ENCODE assay signal across 8 mouse cellular contexts in the genomic region with DNA sequence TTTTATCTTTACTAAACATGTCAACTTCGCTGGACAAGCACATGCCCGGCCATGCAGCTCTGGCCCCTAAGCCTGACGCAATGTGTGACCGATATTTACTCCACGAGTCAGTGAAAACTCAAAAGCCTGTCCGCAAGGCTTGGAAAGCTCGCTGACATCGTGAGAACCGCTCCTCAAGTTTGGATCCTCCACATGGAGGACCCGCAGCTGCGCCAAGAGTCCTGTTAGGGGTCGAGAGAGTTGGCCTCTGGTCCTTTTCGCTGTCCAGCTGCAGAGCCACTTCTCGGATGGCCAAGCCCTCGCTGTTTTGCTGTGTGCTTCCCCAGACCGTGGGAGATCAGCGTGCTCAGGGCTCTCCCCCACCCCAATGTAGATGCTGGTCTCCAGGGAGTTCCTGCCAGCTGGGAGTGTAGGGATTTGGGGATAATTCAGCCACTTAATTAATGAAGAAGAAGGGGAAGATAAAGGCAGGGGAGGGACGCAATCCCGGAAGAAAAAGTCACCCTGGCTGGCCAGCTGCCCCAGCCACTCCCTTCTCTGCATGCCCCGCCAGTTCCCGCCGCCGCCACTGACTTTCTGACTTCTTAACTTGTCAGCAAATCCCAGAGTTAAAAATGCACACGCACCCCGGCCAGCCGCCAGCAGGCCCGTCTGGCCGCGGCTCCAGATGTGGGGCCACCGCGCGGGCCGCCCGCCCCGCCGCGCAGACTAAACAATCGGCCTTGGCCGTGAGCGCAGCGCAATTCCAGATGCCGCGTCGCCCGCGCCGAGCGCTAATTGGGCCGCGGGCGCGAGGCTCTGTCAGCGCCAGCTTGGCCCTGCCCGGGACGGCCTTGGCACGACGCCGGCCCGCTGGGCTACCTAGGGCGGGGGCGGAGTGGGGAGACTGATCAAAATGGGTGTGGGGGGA. TPM values are rescaled to one million over a fixed set of nuclear protein-coding genes. Genes with fewer than 3 reads are reported as not detected.
DNase-seq lines count a peak whose midpoint lies in the region; ATAC-seq and TF ChIP-seq lines count a peak whose summit lies in the region.

No protein-coding gene starts in this region.

- ATAC-seq in forebrain, embryonic 12.5 days (ENCODE audit: low FRiP score), result peak; percentile 59

- no peaks in the 10 kb centered on the region for H3K79me3 ChIP-seq in C2C12 (ENCODE audit: low read depth)

- H3K27ac ChIP-seq in forebrain, embryonic 12.5 days, result peak overlapping the region; percentile 57; the same call in 1 of the 2 replicates

- no peaks in the 10 kb centered on the region for H3K27me3 ChIP-seq in C2C12 (ENCODE audit: control insufficient read depth, insufficient read depth, insufficient read length)
- peaks cover 48% of the 10 kb centered on the region for H3K27me3 ChIP-seq in forebrain, embryonic 12.5 days

- intact Hi-C loops in heart, postnatal 14 days (cut with DNase I), result loop anchor here (5.0 kb wide), 1 partner anchor 63 kb away; the partner anchor contains the start of gene 1700122O11Rik

- H3K4me1 ChIP-seq in forebrain, embryonic 12.5 days, result peaks cover 40% of the 10 kb centered on the region

- no peaks in the 10 kb centered on the region for H3K79me2 ChIP-seq in C2C12 (ENCODE audit: control insufficient read depth, insufficient read depth)

- no peak for TF ChIP-seq CTCF in C2C12 (IDR thresholded peaks at IDR 0.05; ENCODE audit: control insufficient read depth, insufficient read depth, insufficient read length)

- WGBS in forebrain, embryonic 12.5 days, result 2% methylated on average over 61 of the region's 61 CpGs

- H3K4me2 ChIP-seq in forebrain, embryonic 12.5 days, result peak overlapping the region; percentile 58

- peak overlapping the region; percentile 18 for H3K4me3 ChIP-seq in C2C12 (ENCODE audit: insufficient read depth, poor library complexity, severe bottlenecking)
- H3K4me3 ChIP-seq in forebrain, embryonic 12.5 days (replicated peaks), result peak overlapping the region; percentile 32

- H3ac ChIP-seq in C2C12 (ENCODE audit: control insufficient read depth, insufficient read length, low read depth), result peak overlapping the region; percentile 10

- no peaks in the 10 kb centered on the region for H3K36me3 ChIP-seq in C2C12 (ENCODE audit: control insufficient read depth, insufficient read depth)
- no peaks in the 10 kb centered on the region for H3K36me3 ChIP-seq in forebrain, embryonic 12.5 days (replicated peaks)

- H3K9me3 ChIP-seq in forebrain, embryonic 12.5 days, result no peaks in the 10 kb centered on the region

- peak; percentile 63 to 90 for DNase-seq in adrenal gland, adult (ENCODE audit: inconsistent age in 2 of 2, low spot score in 1 of 2)
- peak; percentile 78 to 81 for DNase-seq in heart, postnatal 14 days
- DNase-seq in kidney, postnatal 36 days, result peak; percentile 77 to 84
- DNase-seq in lung, postnatal 10 days, result peak; percentile 94
- peak; percentile 78 for DNase-seq in retina, postnatal 1 day
- DNase-seq in frontal cortex, postnatal 25 days (ENCODE audit: low spot score in 2 of 2), result no peak

- H3K9ac ChIP-seq in forebrain, embryonic 12.5 days, result peak overlapping the region; percentile 33

TF ChIP-seq in C2C12, 6 proteins besides CTCF, POLR2A, EP300 and RAD21:
- TF ChIP-seq MAX (IDR thresholded peaks at IDR 0.05) (no peak), CEBPB (IDR thresholded peaks at IDR 0.05; ENCODE audit: low read depth) (no peak), MYOD1 (IDR thresholded peaks at IDR 0.05; ENCODE audit: control insufficient read depth, insufficient read length, low read depth) (no peak), MYOG (IDR thresholded peaks at IDR 0.05; ENCODE audit: control insufficient read depth, extremely low read depth, insufficient read length) (no peak), FOSL1 (IDR thresholded peaks at IDR 0.05; ENCODE audit: insufficient read depth, low read length, poor library complexity, severe bottlenecking) (no peak), USF1 (IDR thresholded peaks at IDR 0.05; ENCODE audit: low read depth) (no peak)

RNA-seq across cellular contexts. Expression of gene Foxp4, which starts 49.4 kb away (rescaled TPM):
- 32.4 TPM for polyA plus RNA-seq in C2C12 (2012; fragmentation: generic; extraction: Trizol)
- 22.6 and 24.3 TPM in 2 replicates for polyA plus RNA-seq in forebrain, embryonic 12.5 days (2016; fragmentation: Nextera tagmentation; extraction: Ambion mirVana)
- 10 to 100 TPM; 12.2 to 13.6 TPM for total RNA-seq in heart, postnatal 14 days (2021)

Comparison
In these comparisons a context has a peak if more than half of its experiments do, and no peak if none do; other contexts are left out.
1. DNase-seq: peak in adrenal gland, adult (2 of 2), heart, postnatal 14 days (2 of 2), kidney, postnatal 36 days (2 of 2), lung, postnatal 10 days (single experiment) and retina, postnatal 1 day (single experiment); none in frontal cortex, postnatal 25 days (0 of 2).